Mouse (Mus musculus): Measurements from ENCODE around the gene Ppef2.

- TF ChIP-seq GATA1 (IDR thresholded peaks at IDR 0.05; ENCODE audit: borderline replicate concordance, low read length) (no peak), FLI1 (IDR thresholded peaks at IDR 0.05; ENCODE audit: low read length) (no peak)
Observed at GRCm38 (mm10) chr5:92248614-92249013, 7.5 kb downstream of the Ppef2 start.
